Mouse (Mus musculus): ENCODE results near the gene Itga9. TPM values are rescaled to one million over a fixed set of nuclear protein-coding genes. Genes with fewer than 3 reads are reported as not detected.

Itga9 gene
- total RNA-seq, 2 experiments from 2014 or later = 74.4 to 88.1 TPM

GRCm38 (mm10) chr9:118801176-118801909 is 194.9 kb downstream of the Itga9 start:
- peak; percentile 57 to 80 for DNase-seq
- intact Hi-C loops (cut with DNase I) = no loop called here

- DNase-seq = no peak
- intact Hi-C loops (cut with DNase I) = no loop called here
These were observed 195.4 kb downstream of the Itga9 start for GRCm38 (mm10) chr9:118801910-118802287.

GRCm38 (mm10) chr9:118802380-118802779 is 195.9 kb downstream of the Itga9 start:
- intact Hi-C loops (cut with DNase I) = no loop called here
- DNase-seq = no peak

- no peak for DNase-seq
- intact Hi-C loops (cut with DNase I) = no loop called here
These were observed 199.2 kb downstream of the Itga9 start for GRCm38 (mm10) chr9:118805740-118806139.

GRCm38 (mm10) chr9:118807669-118808068 is 201.2 kb downstream of the Itga9 start:
- no peak for DNase-seq
- intact Hi-C loops (cut with DNase I) = no loop called here

- intact Hi-C loops (cut with DNase I) = no loop called here
- no peak for DNase-seq
These were observed 205.7 kb downstream of the Itga9 start for GRCm38 (mm10) chr9:118812221-118812620.

GRCm38 (mm10) chr9:118813492-118813891 is 207.0 kb downstream of the Itga9 start:
- DNase-seq = no peak
- intact Hi-C loops (cut with DNase I) = no loop called here

GRCm38 (mm10) chr9:118814056-118814455 is 207.6 kb downstream of the Itga9 start:
- no peak for DNase-seq
- intact Hi-C loops (cut with DNase I) = no loop called here

- intact Hi-C loops (cut with DNase I) = no loop called here
- no peak for DNase-seq
These were observed 208.0 kb downstream of the Itga9 start for GRCm38 (mm10) chr9:118814461-118814860.

GRCm38 (mm10) chr9:118815543-118815942 is 209.1 kb downstream of the Itga9 start:
- no peak for DNase-seq
- intact Hi-C loops (cut with DNase I) = no loop called here

- intact Hi-C loops (cut with DNase I) = no loop called here
- no peak for DNase-seq
These were observed 212.0 kb downstream of the Itga9 start for GRCm38 (mm10) chr9:118818508-118818907.

GRCm38 (mm10) chr9:118821220-118822185 is 215.0 kb downstream of the Itga9 start:
- DNase-seq = peak; percentile 23 to 45
- intact Hi-C loops (cut with DNase I) = no loop called here

GRCm38 (mm10) chr9:118822186-118822555 is 215.7 kb downstream of the Itga9 start:
- no peak for DNase-seq
- intact Hi-C loops (cut with DNase I) = no loop called here

GRCm38 (mm10) chr9:118822581-118822980 is 216.1 kb downstream of the Itga9 start:
- no peak for DNase-seq
- intact Hi-C loops (cut with DNase I) = no loop called here

GRCm38 (mm10) chr9:118831080-118831479 is 224.6 kb downstream of the Itga9 start:
- intact Hi-C loops (cut with DNase I) = no loop called here
- peak; percentile 51 to 64 for DNase-seq

- intact Hi-C loops (cut with DNase I) = no loop called here
These were observed 226.0 kb downstream of the Itga9 start for GRCm38 (mm10) chr9:118832533-118832932.

GRCm38 (mm10) chr9:118833413-118833812 is 226.9 kb downstream of the Itga9 start:
- DNase-seq = no peak
- intact Hi-C loops (cut with DNase I) = no loop called here

More at GRCm38 (mm10) chr9:118832533-118832932, 226.0 kb downstream of the Itga9 start:
- DNase-seq = no peak

GRCm38 (mm10) chr9:118838910-118839667 is 232.6 kb downstream of the Itga9 start:
- intact Hi-C loops (cut with DNase I) = no loop called here
- no peak for DNase-seq

- intact Hi-C loops (cut with DNase I) = no loop called here
- DNase-seq = no peak
These were observed 234.8 kb downstream of the Itga9 start for GRCm38 (mm10) chr9:118841247-118841646.

GRCm38 (mm10) chr9:118841907-118842432 is 235.5 kb downstream of the Itga9 start:
- no peak for DNase-seq
- intact Hi-C loops (cut with DNase I) = no loop called here

Data from heart, postnatal 14 days (tissue).